Mouse (Mus musculus) stomach, postnatal 0 days (tissue): ENCODE measurements around the gene Clasp1. TPM values are rescaled to one million over a fixed set of nuclear protein-coding genes. Genes with fewer than 3 reads are reported as not detected.

ENCODE experiments used
- ATAC-seq: fragments of 200-750 bp; cut with Nextera tagmentation; 2 replicates; pipeline ENCODE4 v1.8.0; 2017; ENCODE audit not compliant: low FRiP score, low TSS enrichment
- DNase-seq: peaks from one replicate; pipeline ENCODE4 v3.0.0-alpha.2; 2016; ENCODE audit warnings: low spot score
- H3K27ac ChIP-seq: fragments of 300-500 bp; sonication (generic); replicated peaks from 2 replicates; pipeline ENCODE4 v1.5.1; 2014; ENCODE audit warnings: mild to moderate bottlenecking, control low read depth
- H3K27me3 ChIP-seq: fragments of 300-500 bp; sonication (generic); 2 replicates; pipeline ENCODE4 v1.6.1; 2014; ENCODE audit warnings: low read length; ENCODE audit not compliant: control insufficient read depth, insufficient read depth
- H3K36me3 ChIP-seq: fragments of 300-500 bp; sonication (generic); 2 replicates; pipeline ENCODE4 v1.6.1; 2014; ENCODE audit warnings: low read length, mixed read lengths; ENCODE audit not compliant: control insufficient read depth, insufficient read depth
- H3K4me1 ChIP-seq: fragments of 300-500 bp; sonication (generic); replicated peaks from 2 replicates; pipeline ENCODE4 v1.6.1; 2014; ENCODE audit warnings: antibody characterized with exemption; ENCODE audit not compliant: control insufficient read depth, insufficient read depth
- H3K4me2 ChIP-seq: fragments of 300-500 bp; sonication (generic); replicated peaks from 2 replicates; pipeline ENCODE4 v1.6.1; 2014; ENCODE audit warnings: low read depth, mild to moderate bottlenecking, control low read depth, moderate library complexity
- H3K4me3 ChIP-seq: fragments of 300-500 bp; sonication (generic); 2 replicates; pipeline ENCODE4 v1.5.1; 2014; ENCODE audit warnings: low read depth, low read length, control low read depth
- H3K9ac ChIP-seq: fragments of 300-500 bp; sonication (generic); 2 replicates; pipeline ENCODE4 v1.6.1; 2014; ENCODE audit warnings: mild to moderate bottlenecking, low read length, control low read depth, mixed read lengths
- H3K9me3 ChIP-seq: fragments of 300-500 bp; sonication (generic); 2 replicates; pipeline ENCODE4 v1.6.1; 2016; ENCODE audit warnings: low read length; ENCODE audit not compliant: control insufficient read depth
- CTCF ChIP-seq: IDR thresholded peaks from 2 replicates; pipeline ENCODE4 v1.5.1; 2016; ENCODE audit warnings: antibody characterized with exemption, low read depth, mild to moderate bottlenecking, moderate library complexity
- EP300 ChIP-seq: optimal IDR thresholded peaks from 2 replicates; pipeline ENCODE3; 2016; ENCODE audit warnings: antibody characterized with exemption
- WGBS: fragments of 180-500 bp; shearing (Covaris S2); extraction: QIAGEN DNeasy Blood & Tissue Kit; methylation state at CpG from one replicate; pipeline ENCODE4 v1.1.7; 2014; 5-methylcytosine and 5-hydroxymethylcytosine counted together
- polyA plus RNA-seq: library from polyadenylated mRNA; unstranded; fragments of >200 nt; fragmentation: Nextera tagmentation; extraction: Ambion mirVana; gene quantifications from 2 replicates; pipeline ENCODE4 v1.2.1, GENCODE M21; 2015

Gene Clasp1
- polyA plus RNA-seq, 1 experiment from 2014 or later = 12.0 TPM

GRCm38 (mm10) chr1:118482285-118483019, 93.6 kb downstream of the Clasp1 start:
- Histone ChIP-seq H3K4me2 (no peak overlapping the region), H3K9me3 (no peaks in the 10 kb centered on the region), H3K4me1 (no peaks in the 10 kb centered on the region), H3K4me3 (no peak overlapping the region), H3K27me3 (no peaks in the 10 kb centered on the region), H3K36me3 (no peaks in the 10 kb centered on the region), H3K27ac (no peak overlapping the region), H3K9ac (no peak overlapping the region)
- ATAC-seq = no peak
- WGBS = 64% methylated on average over 8 of the region's 8 CpGs
- DNase-seq = no peak
- TF ChIP-seq EP300 (no peak), CTCF (no peak)

GRCm38 (mm10) chr1:118483504-118484096, 94.7 kb downstream of the Clasp1 start:
- no peak for TF ChIP-seq EP300
- no peak for TF ChIP-seq CTCF
- H3K4me3 ChIP-seq = no peak overlapping the region
- DNase-seq (no peak), ATAC-seq (no peak)
- H3K27me3 ChIP-seq = no peaks in the 10 kb centered on the region
- no peak overlapping the region for H3K27ac ChIP-seq
- no peak overlapping the region for H3K4me2 ChIP-seq
- H3K36me3 ChIP-seq = no peaks in the 10 kb centered on the region
- no peaks in the 10 kb centered on the region for H3K4me1 ChIP-seq
- H3K9ac ChIP-seq = no peak overlapping the region
- H3K9me3 ChIP-seq = no peaks in the 10 kb centered on the region
- 71% methylated on average over 6 of the region's 6 CpGs for WGBS

GRCm38 (mm10) chr1:118485572-118485971, 96.7 kb downstream of the Clasp1 start:
- TF ChIP-seq EP300 (no peak), CTCF (no peak)
- H3K9ac ChIP-seq = no peak overlapping the region
- no peak overlapping the region for H3K27ac ChIP-seq
- H3K9me3 ChIP-seq = no peaks in the 10 kb centered on the region
- no peaks in the 10 kb centered on the region for H3K27me3 ChIP-seq
- H3K36me3 ChIP-seq = no peaks in the 10 kb centered on the region
- 60% methylated on average over 3 of the region's 3 CpGs for WGBS
- no peaks in the 10 kb centered on the region for H3K4me1 ChIP-seq
- no peak overlapping the region for H3K4me2 ChIP-seq
- DNase-seq (no peak), ATAC-seq (no peak)
- H3K4me3 ChIP-seq = no peak overlapping the region

GRCm38 (mm10) chr1:118486021-118486420, 97.2 kb downstream of the Clasp1 start:
- H3K9me3 ChIP-seq = no peaks in the 10 kb centered on the region
- ATAC-seq = no peak
- H3K9ac ChIP-seq = no peak overlapping the region
- no peaks in the 10 kb centered on the region for H3K27me3 ChIP-seq
- no peak for TF ChIP-seq CTCF
- TF ChIP-seq EP300 = no peak
- no peaks in the 10 kb centered on the region for H3K36me3 ChIP-seq
- H3K4me3 ChIP-seq = no peak overlapping the region
- no peak overlapping the region for H3K4me2 ChIP-seq
- no peaks in the 10 kb centered on the region for H3K4me1 ChIP-seq
- no peak overlapping the region for H3K27ac ChIP-seq
- DNase-seq = no peak

DNA sequence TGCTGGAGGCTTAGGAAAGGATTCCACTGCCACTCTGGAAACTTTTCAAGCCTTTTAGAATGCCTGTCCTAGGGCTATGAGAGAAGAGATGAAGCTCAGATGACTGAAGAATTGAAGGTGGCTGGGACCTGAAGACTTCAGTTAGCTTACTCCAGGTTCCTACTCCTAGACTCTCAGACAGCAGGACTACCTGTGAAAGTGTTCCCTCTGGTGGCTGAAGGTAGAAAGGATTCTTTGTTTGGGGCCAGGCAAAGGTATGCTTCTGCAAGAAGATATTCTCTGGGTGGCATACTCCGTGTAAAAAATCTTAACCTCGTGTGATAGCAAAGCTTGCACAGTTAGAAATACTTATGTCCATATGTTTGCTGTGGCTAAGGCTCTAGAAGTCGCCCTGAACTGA, 104.0 kb downstream of the Clasp1 start:
- H3K9ac ChIP-seq = no peak overlapping the region
- H3K4me3 ChIP-seq = no peak overlapping the region
- WGBS = 75% methylated on average over 3 of the region's 3 CpGs
- DNase-seq (no peak), ATAC-seq (no peak)
- no peak for TF ChIP-seq EP300
- TF ChIP-seq CTCF = peak; percentile 75
- H3K4me1 ChIP-seq = no peaks in the 10 kb centered on the region
- H3K9me3 ChIP-seq = no peaks in the 10 kb centered on the region
- no peak overlapping the region for H3K27ac ChIP-seq
- H3K27me3 ChIP-seq = no peaks in the 10 kb centered on the region
- H3K36me3 ChIP-seq = peaks cover 3% of the 10 kb centered on the region
- H3K4me2 ChIP-seq = no peak overlapping the region

- Histone ChIP-seq H3K4me2 (no peak overlapping the region), H3K36me3 (peaks cover 5% of the 10 kb centered on the region), H3K9ac (no peak overlapping the region), H3K4me3 (no peak overlapping the region), H3K4me1 (no peaks in the 10 kb centered on the region), H3K27ac (0 out of 2 replicates have a peak overlapping the region, but pooled peaks have one; percentile 18), H3K27me3 (no peaks in the 10 kb centered on the region), H3K9me3 (no peaks in the 10 kb centered on the region)
- no peak for TF ChIP-seq CTCF
- TF ChIP-seq EP300 = no peak
- ATAC-seq (peak; percentile 88), DNase-seq (peak; percentile 69)
- 90% methylated on average over 9 of the region's 9 CpGs for WGBS
Observed at GRCm38 (mm10) chr1:118494551-118494950, 105.7 kb downstream of the Clasp1 start.
